Mouse (Mus musculus) left cerebral cortex, adult 18-20 months (tissue): ENCODE measurements at regions not wholly inside any gene's neighbourhood (a gene's known extent, or its start where the extent isn't known, plus 50 kb on each side); places are given as distances from the start of the nearest gene placed in this dataset.

Experiments
- DNase-seq, 2 experiments: peaks; one replicate each; pipeline ENCODE4 v3.0.0; 2021 to 2022; ENCODE audit warnings: low spot score in 2 of 2, mixed read lengths in 1 of 2

- DNase-seq = no peak
Measured at GRCm38 (mm10) chr5:54252038-54252437, 253.7 kb downstream of the Stim2 start.

- no peak for DNase-seq
Measured at GRCm38 (mm10) chr5:54254005-54254404, 255.7 kb downstream of the Stim2 start.

- peak; percentile 45 to 53 for DNase-seq
Measured at GRCm38 (mm10) chr5:54258087-54258733, 259.9 kb downstream of the Stim2 start.

GRCm38 (mm10) chr5:54264867-54265434 lies 266.7 kb downstream of the Stim2 start:
- DNase-seq = no peak

- DNase-seq = no peak
Measured at GRCm38 (mm10) chr5:54267905-54268590, 269.7 kb downstream of the Stim2 start.

GRCm38 (mm10) chr5:54279357-54279756 lies 281.1 kb downstream of the Stim2 start:
- peak in 1 of 2 experiments; percentile 20 for DNase-seq

- DNase-seq = no peak
Measured at GRCm38 (mm10) chr5:54280670-54281069, 282.4 kb downstream of the Stim2 start.

GRCm38 (mm10) chr5:54281121-54281520 lies 282.8 kb downstream of the Stim2 start:
- DNase-seq = no peak

- no peak for DNase-seq
Measured at GRCm38 (mm10) chr5:54290372-54291080, 292.2 kb downstream of the Stim2 start.

GRCm38 (mm10) chr5:54291940-54292339 lies 293.6 kb downstream of the Stim2 start:
- DNase-seq = no peak

GRCm38 (mm10) chr5:54313660-54314279 lies 315.5 kb downstream of the Stim2 start:
- DNase-seq = no peak

GRCm38 (mm10) chr5:54330415-54330814 lies 332.1 kb downstream of the Stim2 start:
- DNase-seq = no peak

- no peak for DNase-seq
Measured at GRCm38 (mm10) chr5:54342976-54343375, 344.7 kb downstream of the Stim2 start.

- DNase-seq = no peak
Measured at GRCm38 (mm10) chr5:54343432-54343831, 345.1 kb downstream of the Stim2 start.

- no peak for DNase-seq
Measured at GRCm38 (mm10) chr5:54348820-54349596, 350.7 kb downstream of the Stim2 start.

- DNase-seq = no peak
Measured at GRCm38 (mm10) chr5:54349775-54350332, 351.6 kb downstream of the Stim2 start.

GRCm38 (mm10) chr5:54356105-54356504 lies 357.8 kb downstream of the Stim2 start:
- DNase-seq = no peak

GRCm38 (mm10) chr5:54357501-54357900 lies 359.2 kb downstream of the Stim2 start:
- no peak for DNase-seq

- no peak for DNase-seq
Measured at GRCm38 (mm10) chr5:54358221-54358620, 359.9 kb downstream of the Stim2 start.
